Mouse (Mus musculus) lung, postnatal 0 days (tissue): ENCODE measurements around the gene Samsn1. TPM values are rescaled to one million over a fixed set of nuclear protein-coding genes. Genes with fewer than 3 reads are reported as not detected.

ENCODE experiments used
- ATAC-seq: fragments of 200-750 bp; cut with Nextera tagmentation; 2 replicates; pipeline ENCODE4 v1.8.0; 2017; ENCODE audit warnings: moderate library complexity
- DNase-seq: peaks from one replicate; pipeline ENCODE4 v3.0.0-alpha.2; 2016; ENCODE audit warnings: low spot score
- H3K27ac ChIP-seq: fragments of 300-500 bp; sonication (generic); 2 replicates; pipeline ENCODE4 v1.5.1; 2014; ENCODE audit warnings: antibody characterized with exemption, mild to moderate bottlenecking, low read length, mixed read lengths
- H3K27me3 ChIP-seq: fragments of 300-500 bp; sonication (generic); replicated peaks from 2 replicates; pipeline ENCODE4 v1.6.1; 2014; ENCODE audit warnings: low read length, mixed read lengths; ENCODE audit not compliant: insufficient read depth
- H3K36me3 ChIP-seq: fragments of 300-500 bp; sonication (generic); 2 replicates; pipeline ENCODE4 v1.6.1; 2014; ENCODE audit warnings: low read length, mixed read lengths; ENCODE audit not compliant: insufficient read depth
- H3K4me1 ChIP-seq: fragments of 300-500 bp; sonication (generic); 2 replicates; pipeline ENCODE4 v1.6.1; 2014; ENCODE audit warnings: antibody characterized with exemption, low read depth, low read length, mixed read lengths; ENCODE audit not compliant: insufficient read depth
- H3K4me2 ChIP-seq: fragments of 300-500 bp; sonication (generic); replicated peaks from 2 replicates; pipeline ENCODE4 v1.6.1; 2014; ENCODE audit warnings: low read depth, mild to moderate bottlenecking, low read length, moderate library complexity, mixed read lengths
- H3K4me3 ChIP-seq: fragments of 300-500 bp; sonication (generic); 2 replicates; pipeline ENCODE4 v1.5.1; 2014; ENCODE audit warnings: low read depth, low read length
- H3K9ac ChIP-seq: fragments of 300-500 bp; sonication (generic); replicated peaks from 2 replicates; pipeline ENCODE4 v1.6.1; 2014; ENCODE audit warnings: low read depth, mild to moderate bottlenecking
- H3K9me3 ChIP-seq: fragments of 300-500 bp; sonication (generic); 2 replicates; pipeline ENCODE4 v1.6.1; 2016; ENCODE audit warnings: low read length, mixed read lengths
- CTCF ChIP-seq: IDR thresholded peaks from 2 replicates; pipeline ENCODE4 v1.5.1; 2016; ENCODE audit warnings: antibody characterized with exemption, mild to moderate bottlenecking
- EP300 ChIP-seq: IDR thresholded peaks from 2 replicates; pipeline ENCODE4 v1.6.1; 2016; ENCODE audit warnings: antibody characterized with exemption, mild to moderate bottlenecking, control low read depth
- WGBS: fragments of 180-500 bp; shearing (Covaris S2); extraction: QIAGEN DNeasy Blood & Tissue Kit; methylation state at CpG from one replicate; pipeline ENCODE4 v1.1.7; 2014; 5-methylcytosine and 5-hydroxymethylcytosine counted together
- polyA plus RNA-seq: library from polyadenylated mRNA; unstranded; fragments of >200 nt; fragmentation: Nextera tagmentation; extraction: Ambion mirVana; gene quantifications from 2 replicates; pipeline ENCODE4 v1.2.1, GENCODE M21; 2015

Gene Samsn1
- 4.1 and 4.3 TPM in 2 replicates for polyA plus RNA-seq

DNA sequence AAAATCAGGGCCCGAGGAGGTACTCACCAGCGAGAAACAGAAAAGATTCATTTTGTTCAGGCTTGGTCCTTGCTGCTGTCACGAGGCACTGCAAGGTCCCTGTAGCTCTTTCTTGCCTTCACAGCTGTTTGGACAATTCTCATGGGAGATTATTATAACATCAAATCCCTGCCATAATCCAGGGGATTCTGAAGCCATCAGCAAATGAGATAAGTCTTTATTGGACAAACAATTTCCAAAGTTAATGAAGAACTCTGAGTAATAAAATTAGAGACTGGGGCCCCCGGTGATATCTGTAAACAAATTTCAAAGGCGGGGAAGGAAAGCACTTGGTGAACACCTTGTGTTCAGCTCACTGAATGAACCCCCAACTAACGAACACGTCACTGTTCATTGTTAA is at the start of gene Samsn1:
Gene Samsn1 (minus strand): TSS at position 101 of the 400 bp plus-strand sequence.
- WGBS = 78% methylated on average over 7 of the region's 7 CpGs

DNA sequence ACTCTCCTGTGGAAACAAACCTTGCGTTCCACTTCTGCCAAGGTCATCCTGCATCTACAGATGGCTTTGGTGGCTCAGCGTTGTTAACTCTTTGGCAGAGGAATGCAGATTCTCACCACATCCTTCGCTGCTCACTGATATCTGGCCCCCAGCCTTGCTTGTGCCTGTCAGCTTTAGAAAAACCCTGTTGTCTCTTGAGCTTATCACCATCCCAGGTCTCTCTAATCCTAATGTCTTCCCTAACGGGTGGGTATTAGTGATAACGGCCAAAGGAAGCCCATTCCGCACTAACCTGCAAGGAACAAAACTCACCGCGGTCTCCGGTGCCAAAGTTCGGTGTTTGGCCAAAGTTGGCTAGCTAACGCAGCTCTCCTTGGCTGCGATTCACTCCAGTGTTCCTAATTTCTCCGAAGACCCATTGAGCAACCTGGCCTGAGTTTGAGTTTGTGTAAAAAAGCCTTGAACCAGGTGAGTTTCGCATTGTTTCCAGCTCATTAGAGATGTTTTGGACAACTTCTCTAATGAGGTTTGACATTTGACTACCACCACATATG is 44.1 kb upstream of the Samsn1 start:
- no peak overlapping the region for H3K27ac ChIP-seq
- ATAC-seq = no peak
- no peaks in the 10 kb centered on the region for H3K36me3 ChIP-seq

More for the DNA sequence above, at the start of gene Samsn1:
- Histone ChIP-seq H3K9me3 (no peaks in the 10 kb centered on the region), H3K27me3 (no peaks in the 10 kb centered on the region), H3K36me3 (no peaks in the 10 kb centered on the region), H3K9ac (no peak within 1 kb of the TSS), H3K4me3 (no peak within 1 kb of the TSS), H3K4me1 (no peaks in the 10 kb centered on the region), H3K4me2 (no peak within 1 kb of the TSS), H3K27ac (no peak within 1 kb of the TSS)
- ATAC-seq (no peak), DNase-seq (no peak)
- TF ChIP-seq CTCF (no peak), EP300 (no peak)

DNA sequence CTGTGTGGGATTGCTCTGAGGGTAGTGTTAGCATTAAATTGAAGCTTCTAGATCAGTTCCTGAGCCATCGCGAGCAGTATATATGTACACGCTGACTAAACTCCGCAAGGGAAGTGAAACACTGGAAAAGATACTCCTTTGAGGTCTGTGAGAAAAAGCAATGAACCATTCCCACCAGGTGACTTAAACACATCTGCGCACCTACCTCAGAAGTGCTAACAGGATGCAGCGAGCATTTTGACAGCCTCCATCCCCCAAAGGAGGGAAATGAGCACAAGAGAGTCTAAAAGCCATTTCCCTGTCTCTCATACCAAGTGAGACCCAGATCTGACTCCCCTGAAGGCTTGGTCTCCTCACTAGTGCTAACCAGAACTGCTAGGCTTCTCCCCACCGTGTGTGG is 32.9 kb upstream of the Samsn1 start:
- Histone ChIP-seq H3K9me3 (no peaks in the 10 kb centered on the region), H3K4me2 (no peak overlapping the region), H3K36me3 (no peaks in the 10 kb centered on the region), H3K4me3 (no peak overlapping the region), H3K9ac (no peak overlapping the region), H3K27ac (no peak overlapping the region), H3K4me1 (no peaks in the 10 kb centered on the region), H3K27me3 (no peaks in the 10 kb centered on the region)
- ATAC-seq (no peak), DNase-seq (no peak)
- TF ChIP-seq EP300 = no peak
- no peak for TF ChIP-seq CTCF
- 90% methylated on average over 7 of the region's 7 CpGs for WGBS

More for the DNA sequence above, 44.1 kb upstream of the Samsn1 start:
- no peaks in the 10 kb centered on the region for H3K4me1 ChIP-seq
- H3K9ac ChIP-seq = no peak overlapping the region
- no peak overlapping the region for H3K4me2 ChIP-seq
- H3K4me3 ChIP-seq = no peak overlapping the region
- DNase-seq = no peak
- TF ChIP-seq EP300 (no peak), CTCF (no peak)
- no peaks in the 10 kb centered on the region for H3K9me3 ChIP-seq
- 87% methylated on average over 14 of the region's 14 CpGs for WGBS
- no peaks in the 10 kb centered on the region for H3K27me3 ChIP-seq

DNA sequence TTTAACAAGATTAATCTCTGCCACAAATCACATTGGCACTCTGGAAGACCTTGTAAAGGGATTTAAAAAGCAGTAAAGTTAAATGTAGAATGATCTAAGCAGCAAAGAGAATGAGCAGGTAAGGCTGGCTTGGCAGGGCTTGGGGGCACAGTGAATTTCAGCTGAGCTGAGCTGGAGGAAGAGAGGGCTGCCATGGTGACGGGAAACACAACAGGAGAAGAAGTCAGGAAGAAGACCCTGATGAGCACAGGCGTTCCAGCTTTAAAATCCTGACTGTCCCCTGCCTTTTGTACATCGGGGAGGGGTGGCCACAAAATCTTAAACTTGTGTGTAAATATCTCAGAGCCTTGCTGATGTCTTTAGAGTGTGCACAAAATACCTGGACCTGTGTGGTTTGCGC is 32.0 kb upstream of the Samsn1 start:
- Histone ChIP-seq H3K9ac (no peak overlapping the region), H3K4me1 (no peaks in the 10 kb centered on the region), H3K27me3 (no peaks in the 10 kb centered on the region), H3K4me3 (no peak overlapping the region), H3K4me2 (no peak overlapping the region), H3K9me3 (no peaks in the 10 kb centered on the region), H3K27ac (no peak overlapping the region), H3K36me3 (no peaks in the 10 kb centered on the region)
- TF ChIP-seq CTCF (no peak), EP300 (no peak)
- WGBS = 84% methylated on average over 4 of the region's 4 CpGs
- ATAC-seq (no peak), DNase-seq (no peak)

DNA sequence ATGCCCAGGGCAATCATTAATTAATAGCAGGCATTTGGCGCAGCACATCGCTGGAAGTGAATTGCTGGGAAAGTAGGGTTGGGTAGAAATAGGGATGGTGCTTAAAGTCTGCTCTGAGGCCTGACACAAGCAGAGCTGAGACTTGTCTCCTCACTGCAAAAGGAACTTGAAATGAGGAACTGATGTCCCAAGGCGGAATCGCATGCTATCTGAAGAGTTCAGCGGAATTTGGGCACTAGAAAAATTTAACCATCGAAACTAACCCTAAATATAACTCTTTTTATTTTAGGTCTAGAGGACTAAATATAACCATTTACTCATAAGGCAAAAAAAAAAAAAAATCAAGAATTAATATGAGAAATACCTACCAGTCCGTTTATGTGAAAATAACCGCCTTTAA is 31.5 kb upstream of the Samsn1 start:
- ATAC-seq = no peak
- Histone ChIP-seq H3K9ac (no peak overlapping the region), H3K4me3 (no peak overlapping the region), H3K27ac (no peak overlapping the region), H3K27me3 (no peaks in the 10 kb centered on the region), H3K9me3 (no peaks in the 10 kb centered on the region), H3K36me3 (no peaks in the 10 kb centered on the region), H3K4me1 (no peaks in the 10 kb centered on the region), H3K4me2 (no peak overlapping the region)
- WGBS = 87% methylated on average over 8 of the region's 8 CpGs
- DNase-seq = no peak
- TF ChIP-seq EP300 = no peak
- TF ChIP-seq CTCF = no peak

DNA sequence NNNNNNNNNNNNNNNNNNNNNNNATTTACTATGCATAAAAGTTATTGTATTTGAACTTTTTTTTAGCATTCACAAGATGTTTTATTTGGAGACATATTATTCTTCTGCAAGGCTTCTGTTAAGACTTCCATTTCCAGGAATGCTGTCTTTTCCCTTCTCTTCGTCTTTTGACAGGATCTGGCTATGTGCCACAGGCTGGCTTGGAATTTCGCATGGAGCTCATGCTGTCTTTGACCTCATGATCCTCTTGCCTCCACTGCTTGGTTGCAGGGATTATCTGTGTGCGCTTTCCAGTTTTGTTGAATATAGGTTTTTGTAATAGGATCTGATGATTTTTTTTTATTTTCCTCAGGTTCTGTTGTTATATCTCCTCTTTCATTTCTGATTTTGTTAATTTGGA is 25.0 kb upstream of the Samsn1 start:
- DNase-seq (no peak), ATAC-seq (no peak)
- Histone ChIP-seq H3K4me1 (no peaks in the 10 kb centered on the region), H3K9ac (no peak overlapping the region), H3K4me2 (no peak overlapping the region), H3K36me3 (no peaks in the 10 kb centered on the region), H3K27ac (no peak overlapping the region), H3K9me3 (no peaks in the 10 kb centered on the region), H3K4me3 (no peak overlapping the region), H3K27me3 (no peaks in the 10 kb centered on the region)
- 44% methylated on average over 3 of the region's 3 CpGs for WGBS
- TF ChIP-seq EP300 = no peak
